Mouse (Mus musculus) CH12.LX (cell line): Measurements from ENCODE around the gene Serpinc1. TPM values are rescaled to one million over a fixed set of nuclear protein-coding genes. Genes with fewer than 3 reads are reported as not detected.

Experiments used
- DNase-seq: peaks from one replicate; pipeline ENCODE4 v3.0.0-alpha.2; 2013; ENCODE audit errors: extremely low read depth
- H3K27ac ChIP-seq: 2 replicates; pipeline ENCODE4 v1.5.1; 2012; ENCODE audit warnings: low read depth, mild to moderate bottlenecking, control low read depth, moderate library complexity; ENCODE audit not compliant: insufficient read depth
- H3K27me3 ChIP-seq: replicated peaks from 2 replicates; pipeline ENCODE3; 2012; ENCODE audit warnings: inconsistent platforms
- H3K36me3 ChIP-seq, 2 experiments: replicated peaks in 1 of 2; 2 replicates each; pipeline versions ENCODE3 to v1.6.1; 2012; ENCODE audit warnings: inconsistent platforms in 1 of 2, low read length in 1 of 2, mild to moderate bottlenecking in 1 of 2, mixed read lengths in 1 of 2, moderate library complexity in 1 of 2; ENCODE audit not compliant: control insufficient read depth in 1 of 2, insufficient read depth in 1 of 2
- H3K4me1 ChIP-seq, 2 experiments: 2 replicates each; pipeline ENCODE4 v1.6.1; 2012; ENCODE audit warnings: inconsistent platforms in 1 of 2, moderate library complexity in 1 of 2; ENCODE audit not compliant: insufficient read depth in 2 of 2, control insufficient read depth in 1 of 2
- H3K4me2 ChIP-seq: 2 replicates; pipeline ENCODE4 v1.6.1; 2012; ENCODE audit warnings: low read depth, mild to moderate bottlenecking, control low read depth; ENCODE audit not compliant: poor library complexity, insufficient read depth, severe bottlenecking
- H3K4me3 ChIP-seq, 3 experiments: fragments of 150-350 bp in 1 of 3; sonication (generic) in 1 of 3; replicated peaks in 1 of 3; 2 replicates each; pipeline versions ENCODE3 to v1.5.1; 2011 to 2012; ENCODE audit warnings: low read depth in 2 of 3, low read length in 2 of 3, mild to moderate bottlenecking in 2 of 3, moderate library complexity in 2 of 3, control low read depth in 1 of 3, improper control_type of control experiment in 1 of 3, inconsistent platforms in 1 of 3, mixed read lengths in 1 of 3; ENCODE audit not compliant: poor library complexity in 1 of 3
- H3K79me2 ChIP-seq: replicated peaks from 2 replicates; pipeline ENCODE4 v1.6.1; 2012; ENCODE audit warnings: mild to moderate bottlenecking, moderate library complexity; ENCODE audit not compliant: control insufficient read depth, poor library complexity, insufficient read depth, severe bottlenecking; ENCODE audit errors: extremely low read depth
- H3K9ac ChIP-seq: 2 replicates; pipeline ENCODE4 v1.6.1; 2012; ENCODE audit warnings: low read depth, mild to moderate bottlenecking, control low read depth, moderate library complexity; ENCODE audit not compliant: insufficient read depth
- H3K9me3 ChIP-seq: replicated peaks from 2 replicates; pipeline ENCODE3; 2012; ENCODE audit warnings: low read length, inconsistent platforms, mixed read lengths
- CHD1 ChIP-seq: IDR thresholded peaks from 2 replicates; pipeline ENCODE4 v1.6.1; 2012; ENCODE audit warnings: low read depth, low read length, improper control_type of control experiment, inconsistent platforms
- CHD2 ChIP-seq: IDR thresholded peaks from 2 replicates; pipeline ENCODE4 v1.6.1; 2011; ENCODE audit warnings: low read length, improper control_type of control experiment
- CTCF ChIP-seq, 2 experiments: IDR thresholded peaks in 1 of 2; conservative IDR thresholded peaks in 1 of 2; 2 replicates each; pipeline ENCODE4 v1.5.1; 2011 to 2012; ENCODE audit warnings: low read depth in 2 of 2, low read length in 2 of 2, improper control_type of control experiment in 1 of 2, inconsistent platforms in 1 of 2, mild to moderate bottlenecking in 1 of 2, moderate library complexity in 1 of 2
- E2F4 ChIP-seq: IDR thresholded peaks from 2 replicates; pipeline ENCODE4 v1.6.1; 2011; ENCODE audit warnings: low read depth, low read length, improper control_type of control experiment; ENCODE audit not compliant: insufficient replicate concordance
- ELF1 ChIP-seq: IDR thresholded peaks from 2 replicates; pipeline ENCODE4 v1.6.1; 2014; ENCODE audit warnings: low read depth, mild to moderate bottlenecking, inconsistent platforms, low read length, improper control_type of control experiment
- ETS1 ChIP-seq: conservative IDR thresholded peaks from 2 replicates; pipeline ENCODE4 v1.6.1; 2012; ENCODE audit warnings: low read depth, mild to moderate bottlenecking, inconsistent platforms, low read length, improper control_type of control experiment, moderate library complexity
- GABPA ChIP-seq: IDR thresholded peaks from 2 replicates; pipeline ENCODE4 v1.6.1; 2012; ENCODE audit warnings: low read depth, low read length, improper control_type of control experiment, inconsistent platforms; ENCODE audit not compliant: insufficient replicate concordance
- HCFC1 ChIP-seq: IDR thresholded peaks from 2 replicates; pipeline ENCODE4 v1.6.1; 2012; ENCODE audit warnings: low read depth, mild to moderate bottlenecking, inconsistent platforms, low read length, improper control_type of control experiment
- IRF4 ChIP-seq: IDR thresholded peaks from 2 replicates; pipeline ENCODE4 v1.6.1; 2014; ENCODE audit warnings: low read depth, mild to moderate bottlenecking, inconsistent platforms, low read length, improper control_type of control experiment
- JUN ChIP-seq: IDR thresholded peaks from 2 replicates; pipeline ENCODE4 v1.6.1; 2011; ENCODE audit warnings: low read depth, mild to moderate bottlenecking, low read length, improper control_type of control experiment, moderate library complexity; ENCODE audit not compliant: insufficient read depth
- JUND ChIP-seq: conservative IDR thresholded peaks from 2 replicates; pipeline ENCODE4 v1.6.1; 2011; ENCODE audit warnings: low read depth, low read length, improper control_type of control experiment
- KAT2A ChIP-seq: IDR thresholded peaks from 2 replicates; pipeline ENCODE4 v1.6.1; 2012; ENCODE audit warnings: low read length, improper control_type of control experiment, inconsistent platforms; ENCODE audit not compliant: insufficient replicate concordance
- MAFK ChIP-seq: IDR thresholded peaks from 2 replicates; pipeline ENCODE4 v1.6.1; 2011; ENCODE audit warnings: low read length, improper control_type of control experiment; ENCODE audit not compliant: insufficient replicate concordance
- MAX ChIP-seq: IDR thresholded peaks from 2 replicates; pipeline ENCODE4 v1.6.1; 2011; ENCODE audit warnings: low read length, improper control_type of control experiment
- MAZ ChIP-seq: IDR thresholded peaks from 2 replicates; pipeline ENCODE4 v1.6.1; 2012; ENCODE audit warnings: low read depth, mild to moderate bottlenecking, inconsistent platforms, low read length, improper control_type of control experiment, moderate library complexity
- MEF2A ChIP-seq: IDR thresholded peaks from 2 replicates; pipeline ENCODE4 v1.6.1; 2014; ENCODE audit warnings: low read depth, mild to moderate bottlenecking, inconsistent platforms, low read length, improper control_type of control experiment, borderline replicate concordance
- NRF1 ChIP-seq: IDR thresholded peaks from 2 replicates; pipeline ENCODE4 v1.6.1; 2014; ENCODE audit warnings: low read depth, mild to moderate bottlenecking, inconsistent platforms, low read length, improper control_type of control experiment, moderate library complexity
- PAX5 ChIP-seq: IDR thresholded peaks from 2 replicates; pipeline ENCODE4 v1.6.1; 2012; ENCODE audit warnings: low read length, inconsistent platforms, mixed read lengths
- POLR2A ChIP-seq: IDR thresholded peaks from 2 replicates; pipeline ENCODE4 v1.6.1; 2011; ENCODE audit warnings: low read depth, mild to moderate bottlenecking, improper control_type of control experiment, low read length
- POLR2AphosphoS2 ChIP-seq: IDR thresholded peaks from 2 replicates; pipeline ENCODE4 v1.6.1; 2011; ENCODE audit warnings: low read depth, low read length, improper control_type of control experiment
- RCOR1 ChIP-seq: conservative IDR thresholded peaks from 2 replicates; pipeline ENCODE4 v1.6.1; 2012; ENCODE audit warnings: low read depth, mild to moderate bottlenecking, inconsistent platforms, low read length, improper control_type of control experiment
- SIN3A ChIP-seq: IDR thresholded peaks from 2 replicates; pipeline ENCODE4 v1.6.1; 2012; ENCODE audit warnings: low read length, improper control_type of control experiment, inconsistent platforms
- SMC3 ChIP-seq: IDR thresholded peaks from 2 replicates; pipeline ENCODE4 v1.6.1; 2011; ENCODE audit warnings: low read depth, low read length, improper control_type of control experiment
- TBP ChIP-seq: conservative IDR thresholded peaks from 2 replicates; pipeline ENCODE4 v1.6.1; 2011; ENCODE audit warnings: low read depth, low read length, improper control_type of control experiment
- UBTF ChIP-seq: IDR thresholded peaks from 2 replicates; pipeline ENCODE4 v1.6.1; 2012; ENCODE audit warnings: low read depth, mild to moderate bottlenecking, inconsistent platforms, low read length, improper control_type of control experiment, moderate library complexity
- USF1 ChIP-seq: IDR thresholded peaks from 2 replicates; pipeline ENCODE4 v1.6.1; 2014; ENCODE audit warnings: low read depth, mild to moderate bottlenecking, inconsistent platforms, low read length, improper control_type of control experiment
- USF2 ChIP-seq: conservative IDR thresholded peaks from 2 replicates; pipeline ENCODE4 v1.6.1; 2011; ENCODE audit warnings: low read depth, low read length, improper control_type of control experiment
- ZC3H11A ChIP-seq: IDR thresholded peaks from 2 replicates; pipeline ENCODE4 v1.6.1; 2012; ENCODE audit warnings: low read depth, mild to moderate bottlenecking, inconsistent platforms, low read length, improper control_type of control experiment
- dilution Hi-C: fragments of 300-500 bp; cut with MboI; formaldehyde crosslinking; loops from 2 replicates; pipeline ENCODE4 v1.14.3; 2020; ENCODE audit warnings: low sequenced_read_pairs; ENCODE audit not compliant: extremely low pct_unique_long_range_greater_than_20kb, extremely low pct_ligation_motif_present
- in situ Hi-C: fragments of 300-500 bp; cut with MboI; formaldehyde crosslinking; loops from 3 replicates; pipeline ENCODE4 v1.14.3; 2019; ENCODE audit warnings: low sequenced_read_pairs, low pct_ligation_motif_present, low pct_unique_long_range_greater_than_20kb, mixed read lengths
- polyA plus RNA-seq: library from polyadenylated mRNA; unstranded; fragments of >175 nt; gene quantifications from 2 replicates; pipeline ENCODE4 v1.2.1, GENCODE M21; 2012; ENCODE audit warnings: low read depth; ENCODE audit not compliant: insufficient read length
- total RNA-seq, 2 experiments: library from RNA; depleted of rRNA; stranded (reverse); fragments of 300-350 nt in 1 of 2; fragments of >200 nt in 1 of 2; gene quantifications; 2 replicates each; pipeline ENCODE4 v1.2.3; 2012 to 2014

Gene Serpinc1
- total and polyA plus RNA-seq, 3 experiments, result 149 to 204 (median 202) TPM

- Histone ChIP-seq H3K9me3 (no peaks in the 10 kb centered on the region), H3K4me3 (no peak overlapping the region)
- dilution Hi-C loops, result no loop called here
Observed at GRCm38 (mm10) chr1:161005526-161005925, 27.1 kb downstream of the Serpinc1 start.

GRCm38 (mm10) chr1:161006471-161006870 lies 28.1 kb downstream of the Serpinc1 start:
- no peak overlapping the region for H3K4me2 ChIP-seq
- H3K36me3 ChIP-seq, result peaks cover 42 to 76% of the 10 kb centered on the region in 2 experiments
- no peak overlapping the region for H3K9ac ChIP-seq
- no peak overlapping the region for H3K4me3 ChIP-seq
- TF ChIP-seq CHD2 (no peak), USF1 (no peak), ELF1 (no peak), CHD1 (no peak), ZC3H11A (no peak), NRF1 (no peak), MAZ (no peak), HCFC1 (no peak), PAX5 (no peak), MAFK (no peak), E2F4 (no peak), POLR2AphosphoS2 (no peak), POLR2A (no peak), MEF2A (no peak)
- no peaks in the 10 kb centered on the region for H3K9me3 ChIP-seq
- in situ Hi-C loops, result no loop called here
- no peak overlapping the region for H3K27ac ChIP-seq
- 0 out of 2 replicates have a peak, but pooled peaks cover 3% of the 10 kb centered on the region for H3K79me2 ChIP-seq
- H3K4me1 ChIP-seq, result peaks cover 0 to 8% of the 10 kb centered on the region in 2 experiments; a peak in 1 of 4 replicates
- H3K27me3 ChIP-seq, result no peaks in the 10 kb centered on the region
- dilution Hi-C loops, result no loop called here
- DNase-seq, result no peak

More at GRCm38 (mm10) chr1:161005526-161005925, 27.1 kb downstream of the Serpinc1 start:
- TF ChIP-seq RCOR1 (no peak), SIN3A (no peak), HCFC1 (no peak), USF2 (no peak), TBP (no peak), SMC3 (no peak), JUND (no peak), PAX5 (no peak), GABPA (no peak), UBTF (no peak), KAT2A (no peak), JUN (no peak), IRF4 (no peak), MAX (no peak), POLR2AphosphoS2 (no peak), CHD2 (no peak), USF1 (no peak), ETS1 (no peak), CTCF (conservative IDR thresholded peaks at IDR 0.05 in 1 of 2, IDR thresholded peaks at IDR 0.05 in 1 of 2; ENCODE audit: low read depth in 2 of 2, low read length in 2 of 2) (no peak)
- H3K27ac ChIP-seq, result no peak overlapping the region
- DNase-seq, result no peak
- H3K79me2 ChIP-seq, result 0 out of 2 replicates have a peak, but pooled peaks cover 3% of the 10 kb centered on the region
- H3K4me1 ChIP-seq, result peaks cover 0 to 8% of the 10 kb centered on the region in 2 experiments; a peak in 1 of 4 replicates
- peaks cover 50 to 81% of the 10 kb centered on the region in 2 experiments for H3K36me3 ChIP-seq
- H3K4me2 ChIP-seq, result no peak overlapping the region
- no peak overlapping the region for H3K9ac ChIP-seq
- in situ Hi-C loops, result no loop called here
- no peaks in the 10 kb centered on the region for H3K27me3 ChIP-seq
